Comparison of ENCODE assay signal across 11 mouse cellular contexts in genomic region chr1:39186711-39187437, GRCm38 (mm10). TPM values are rescaled to one million over a fixed set of nuclear protein-coding genes. Genes with fewer than 3 reads are reported as not detected.
DNase-seq lines count a peak whose midpoint lies in the region; ATAC-seq and TF ChIP-seq lines count a peak whose summit lies in the region.
"Had no signal": no experiment of that assay in that cellular context is flagged by ENCODE, and none has a peak within 500 bp of the region (broad histone marks: within the 10 kb centered on the region; RNA-seq: fewer than 3 reads in every experiment).

No protein-coding gene starts in this region.

- H3K36me3 ChIP-seq in liver, adult 2 months (ENCODE audit: control insufficient read depth, insufficient read depth, low read length), result no peaks in the 10 kb centered on the region
- no peaks in the 10 kb centered on the region for H3K36me3 ChIP-seq in liver, embryonic 11.5 days (ENCODE audit: control insufficient read depth, insufficient read depth, low read length)
- H3K36me3 ChIP-seq: liver, embryonic 15.5 days had no signal

- TF ChIP-seq CTCF in liver, adult 2 months (IDR thresholded peaks at IDR 0.05; ENCODE audit: low read depth, low read length), result no peak

- H3K79me2 ChIP-seq in liver, adult 2 months (ENCODE audit: control insufficient read depth, insufficient read depth, low read length), result no peaks in the 10 kb centered on the region

- H3K9me3 ChIP-seq in liver, embryonic 11.5 days (ENCODE audit: control insufficient read depth, low read length), result no peaks in the 10 kb centered on the region
- H3K9me3 ChIP-seq: liver, embryonic 15.5 days had no signal

- no peak overlapping the region for H3K27ac ChIP-seq in liver, adult 2 months (replicated peaks; ENCODE audit: insufficient read depth, low read depth, low read length)
- no peak overlapping the region for H3K27ac ChIP-seq in liver, embryonic 11.5 days (ENCODE audit: low read depth, low read length)
- H3K27ac ChIP-seq: liver, embryonic 15.5 days had no signal

- no peaks in the 10 kb centered on the region for H3K27me3 ChIP-seq in liver, adult 2 months (ENCODE audit: control insufficient read depth, insufficient read depth, low read length)
- 0 out of 2 replicates have a peak, but pooled peaks cover 7% of the 10 kb centered on the region for H3K27me3 ChIP-seq in liver, embryonic 11.5 days (replicated peaks; ENCODE audit: control insufficient read depth, insufficient read depth, low read length)

- TF ChIP-seq POLR2A in liver, adult 2 months (IDR thresholded peaks at IDR 0.05; ENCODE audit: extremely low read depth, insufficient read depth, low read length), result no peak

- no peak overlapping the region for H3K4me3 ChIP-seq in liver, adult 2 months (ENCODE audit: insufficient read depth, low read depth, low read length)
- no peak overlapping the region for H3K4me3 ChIP-seq in liver, embryonic 11.5 days (ENCODE audit: low read depth, low read length)
- H3K4me3 ChIP-seq: liver, embryonic 15.5 days had no signal

- 14% methylated on average over 6 of the region's 6 CpGs for WGBS in liver, adult 2 months
- 53% methylated on average over 6 of the region's 6 CpGs for WGBS in liver, embryonic 11.5 days

- no peak overlapping the region for H3K4me2 ChIP-seq in liver, embryonic 11.5 days
- H3K4me2 ChIP-seq: liver, embryonic 15.5 days had no signal

- peak; percentile 95 for DNase-seq in liver, adult 2 months (ENCODE audit: extremely low read depth, low read depth, low spot score)
- no peak for DNase-seq in liver, embryonic 11.5 days (ENCODE audit: low spot score)
- peak; percentile 28 for DNase-seq in embryo, embryonic 11 days
- peak; percentile 75 to 82 for DNase-seq in kidney, adult 8-10 months
- DNase-seq in lung, postnatal 25 days (ENCODE audit: low spot score), result peak; percentile 67
- no peak for DNase-seq in right cerebral cortex, postnatal 10 days (ENCODE audit: low spot score in 2 of 2)
- no peak for DNase-seq in cerebellum, postnatal 25 days
- DNase-seq: cerebellum, adult 8-10 months had no signal

- H3K9ac ChIP-seq in liver, adult 2 months (ENCODE audit: low read depth, low read length), result no peak overlapping the region
- no peak overlapping the region for H3K9ac ChIP-seq in liver, embryonic 11.5 days (ENCODE audit: low read depth, low read length)
- H3K9ac ChIP-seq: liver, embryonic 15.5 days had no signal

- peaks cover 9% of the 10 kb centered on the region for H3K4me1 ChIP-seq in liver, adult 2 months (ENCODE audit: control insufficient read depth, insufficient read depth, low read length)
- H3K4me1 ChIP-seq in liver, embryonic 11.5 days (replicated peaks; ENCODE audit: control insufficient read depth, insufficient read depth, low read length), result no peaks in the 10 kb centered on the region
- H3K4me1 ChIP-seq: liver, embryonic 15.5 days had no signal

- ATAC-seq in liver, embryonic 11.5 days (replicated peaks; ENCODE audit: low FRiP score), result no peak
- no peak for ATAC-seq in inflammation-experienced regulatory T-cells, adult 6 months

RNA-seq across cellular contexts. Expression of gene Npas2, which starts 6.7 kb away (rescaled TPM):
- 0.07 TPM in 1 of 2 replicates, not detected in the other for total RNA-seq in liver, adult 2 months (2014; rRNA removed)
- polyA plus RNA-seq in liver, adult 2 months (2012; rRNA removed), result 3.7 and 5.2 TPM in 2 replicates
- 0.04 and 0.11 TPM in 2 replicates for polyA plus RNA-seq in liver, embryonic 11.5 days (2014; fragmentation: Nextera tagmentation; extraction: Ambion mirVana)
- polyA plus RNA-seq in inflammation-experienced regulatory T-cells, adult 6 months (2017; shearing (Covaris generic)), result 1 to 10 TPM in 1 of 3 experiments, under 1 TPM in 2; 0.20 to 1.1 (median 0.39) TPM
- total RNA-seq: MEL had no signal

Comparison
In these comparisons a context has a peak if more than half of its experiments do, and no peak if none do; other contexts are left out.
1. DNase-seq: peak in liver, adult 2 months (single experiment), embryo, embryonic 11 days (single experiment), kidney, adult 8-10 months (2 of 2) and lung, postnatal 25 days (single experiment); none in liver, embryonic 11.5 days (single experiment), right cerebral cortex, postnatal 10 days (0 of 2) and cerebellum, postnatal 25 days (0 of 2).